Mouse (Mus musculus): ENCODE measurements around the gene Rwdd2a. TPM values are rescaled to one million over a fixed set of nuclear protein-coding genes. Genes with fewer than 3 reads are reported as not detected.

Rwdd2a gene
- 2.4 and 2.5 TPM in 2 replicates for polyA plus RNA-seq (2014; fragmentation: Nextera tagmentation; extraction: Ambion mirVana)

- WGBS: under 1% methylated on average over 59 of the region's 59 CpGs
- peaks cover 3% of the 10 kb centered on the region; the same call in 1 of the 2 replicates for H3K4me1 ChIP-seq (replicated peaks; ENCODE audit: control insufficient read depth, insufficient read depth, low read length)
- DNase-seq (ENCODE audit: low spot score) (peak; percentile 97), ATAC-seq (replicated peaks; ENCODE audit: low FRiP score) (peak; percentile 95)
- H3K4me2 ChIP-seq: peak within 1 kb of the TSS; percentile 100
- H3K27ac ChIP-seq (ENCODE audit: low read depth, low read length): peak within 1 kb of the TSS; percentile 55
- peak within 1 kb of the TSS; percentile 78 for H3K4me3 ChIP-seq (ENCODE audit: low read depth, low read length)
- peak within 1 kb of the TSS; percentile 67 for H3K9ac ChIP-seq (ENCODE audit: low read depth, low read length)
- no peaks in the 10 kb centered on the region for H3K9me3 ChIP-seq (ENCODE audit: control insufficient read depth, low read length)
- H3K36me3 ChIP-seq (ENCODE audit: control insufficient read depth, insufficient read depth, low read length): no peaks in the 10 kb centered on the region
- no peaks in the 10 kb centered on the region for H3K27me3 ChIP-seq (replicated peaks; ENCODE audit: control insufficient read depth, insufficient read depth, low read length)
Observed at GRCm38 (mm10) chr9:86571540-86572135, at the start of gene Rwdd2a, which contains the start of gene Pgm3. Gene Rwdd2a, plus strand, starts transcription at chr9:86571991. Gene Pgm3, minus strand, starts transcription at chr9:86571842.

- Histone ChIP-seq H3K27me3 (replicated peaks; ENCODE audit: control insufficient read depth, insufficient read depth, low read length) (no peaks in the 10 kb centered on the region), H3K36me3 (ENCODE audit: control insufficient read depth, insufficient read depth, low read length) (peaks cover 6% of the 10 kb centered on the region), H3K9ac (ENCODE audit: low read depth, low read length) (no peak overlapping the region), H3K4me3 (ENCODE audit: low read depth, low read length) (no peak overlapping the region), H3K4me1 (replicated peaks; ENCODE audit: control insufficient read depth, insufficient read depth, low read length) (no peaks in the 10 kb centered on the region), H3K9me3 (ENCODE audit: control insufficient read depth, low read length) (no peaks in the 10 kb centered on the region), H3K27ac (ENCODE audit: low read depth, low read length) (no peak overlapping the region), H3K4me2 (no peak overlapping the region)
- ATAC-seq (replicated peaks; ENCODE audit: low FRiP score) (no peak), DNase-seq (ENCODE audit: low spot score) (no peak)
Observed at GRCm38 (mm10) chr9:86522335-86522734, 49.5 kb upstream of the Rwdd2a start.

- no peak for DNase-seq (ENCODE audit: low spot score)
- Histone ChIP-seq H3K27me3 (replicated peaks; ENCODE audit: control insufficient read depth, insufficient read depth, low read length) (no peaks in the 10 kb centered on the region), H3K9ac (ENCODE audit: low read depth, low read length) (no peak overlapping the region), H3K36me3 (ENCODE audit: control insufficient read depth, insufficient read depth, low read length) (peaks cover 7% of the 10 kb centered on the region), H3K27ac (ENCODE audit: low read depth, low read length) (no peak overlapping the region), H3K4me3 (ENCODE audit: low read depth, low read length) (no peak overlapping the region), H3K4me2 (no peak overlapping the region), H3K9me3 (ENCODE audit: control insufficient read depth, low read length) (no peaks in the 10 kb centered on the region), H3K4me1 (replicated peaks; ENCODE audit: control insufficient read depth, insufficient read depth, low read length) (no peaks in the 10 kb centered on the region)
- ATAC-seq (replicated peaks; ENCODE audit: low FRiP score): no peak
- 55% methylated on average over 2 of the region's 2 CpGs for WGBS
Observed at GRCm38 (mm10) chr9:86525600-86525999, 46.2 kb upstream of the Rwdd2a start.

GRCm38 (mm10) chr9:86534071-86534470 is 37.7 kb upstream of the Rwdd2a start:
- Histone ChIP-seq H3K9me3 (ENCODE audit: control insufficient read depth, low read length) (no peaks in the 10 kb centered on the region), H3K9ac (ENCODE audit: low read depth, low read length) (no peak overlapping the region), H3K4me1 (replicated peaks; ENCODE audit: control insufficient read depth, insufficient read depth, low read length) (no peaks in the 10 kb centered on the region), H3K36me3 (ENCODE audit: control insufficient read depth, insufficient read depth, low read length) (no peaks in the 10 kb centered on the region), H3K4me3 (ENCODE audit: low read depth, low read length) (no peak overlapping the region), H3K4me2 (no peak overlapping the region), H3K27ac (ENCODE audit: low read depth, low read length) (no peak overlapping the region), H3K27me3 (replicated peaks; ENCODE audit: control insufficient read depth, insufficient read depth, low read length) (no peaks in the 10 kb centered on the region)
- ATAC-seq (replicated peaks; ENCODE audit: low FRiP score) (no peak), DNase-seq (ENCODE audit: low spot score) (no peak)
- 89% methylated on average over 5 of the region's 5 CpGs for WGBS

GRCm38 (mm10) chr9:86543451-86543850 is 28.3 kb upstream of the Rwdd2a start:
- no peaks in the 10 kb centered on the region for H3K27me3 ChIP-seq (replicated peaks; ENCODE audit: control insufficient read depth, insufficient read depth, low read length)
- H3K9me3 ChIP-seq (ENCODE audit: control insufficient read depth, low read length): no peaks in the 10 kb centered on the region
- H3K4me3 ChIP-seq (ENCODE audit: low read depth, low read length): no peak overlapping the region
- WGBS: 98% methylated on average over 3 of the region's 3 CpGs
- no peak overlapping the region for H3K27ac ChIP-seq (ENCODE audit: low read depth, low read length)
- H3K36me3 ChIP-seq (ENCODE audit: control insufficient read depth, insufficient read depth, low read length): peaks cover 5% of the 10 kb centered on the region
- H3K4me2 ChIP-seq: no peak overlapping the region
- ATAC-seq (replicated peaks; ENCODE audit: low FRiP score) (no peak), DNase-seq (ENCODE audit: low spot score) (no peak)
- H3K9ac ChIP-seq (ENCODE audit: low read depth, low read length): no peak overlapping the region
- no peaks in the 10 kb centered on the region for H3K4me1 ChIP-seq (replicated peaks; ENCODE audit: control insufficient read depth, insufficient read depth, low read length)

- Histone ChIP-seq H3K27ac (ENCODE audit: low read depth, low read length) (no peak overlapping the region), H3K4me2 (no peak overlapping the region), H3K9me3 (ENCODE audit: control insufficient read depth, low read length) (no peaks in the 10 kb centered on the region), H3K9ac (ENCODE audit: low read depth, low read length) (no peak overlapping the region), H3K27me3 (replicated peaks; ENCODE audit: control insufficient read depth, insufficient read depth, low read length) (no peaks in the 10 kb centered on the region), H3K36me3 (ENCODE audit: control insufficient read depth, insufficient read depth, low read length) (peaks cover 5% of the 10 kb centered on the region), H3K4me1 (replicated peaks; ENCODE audit: control insufficient read depth, insufficient read depth, low read length) (no peaks in the 10 kb centered on the region), H3K4me3 (ENCODE audit: low read depth, low read length) (no peak overlapping the region)
- 76% methylated on average over 1 of the region's 1 CpGs for WGBS
- ATAC-seq (replicated peaks; ENCODE audit: low FRiP score) (no peak), DNase-seq (ENCODE audit: low spot score) (no peak)
Observed at GRCm38 (mm10) chr9:86544559-86544958, 27.2 kb upstream of the Rwdd2a start.

- Histone ChIP-seq H3K4me3 (ENCODE audit: low read depth, low read length) (no peak overlapping the region), H3K4me1 (replicated peaks; ENCODE audit: control insufficient read depth, insufficient read depth, low read length) (no peaks in the 10 kb centered on the region), H3K9ac (ENCODE audit: low read depth, low read length) (no peak overlapping the region), H3K9me3 (ENCODE audit: control insufficient read depth, low read length) (no peaks in the 10 kb centered on the region), H3K36me3 (ENCODE audit: control insufficient read depth, insufficient read depth, low read length) (0 out of 2 replicates have a peak, but pooled peaks cover 2% of the 10 kb centered on the region), H3K4me2 (no peak overlapping the region), H3K27me3 (replicated peaks; ENCODE audit: control insufficient read depth, insufficient read depth, low read length) (no peaks in the 10 kb centered on the region), H3K27ac (ENCODE audit: low read depth, low read length) (no peak overlapping the region)
- WGBS: 82% methylated on average over 5 of the region's 5 CpGs
- no peak for DNase-seq (ENCODE audit: low spot score)
- ATAC-seq (replicated peaks; ENCODE audit: low FRiP score): no peak
Observed at GRCm38 (mm10) chr9:86549637-86550162, 22.1 kb upstream of the Rwdd2a start.

- ATAC-seq (replicated peaks; ENCODE audit: low FRiP score) (no peak), DNase-seq (ENCODE audit: low spot score) (no peak)
- Histone ChIP-seq H3K4me1 (replicated peaks; ENCODE audit: control insufficient read depth, insufficient read depth, low read length) (no peaks in the 10 kb centered on the region), H3K4me2 (no peak overlapping the region), H3K9ac (ENCODE audit: low read depth, low read length) (no peak overlapping the region), H3K9me3 (ENCODE audit: control insufficient read depth, low read length) (no peaks in the 10 kb centered on the region), H3K36me3 (ENCODE audit: control insufficient read depth, insufficient read depth, low read length) (0 out of 2 replicates have a peak, but pooled peaks cover 2% of the 10 kb centered on the region), H3K27ac (ENCODE audit: low read depth, low read length) (no peak overlapping the region), H3K27me3 (replicated peaks; ENCODE audit: control insufficient read depth, insufficient read depth, low read length) (no peaks in the 10 kb centered on the region), H3K4me3 (ENCODE audit: low read depth, low read length) (no peak overlapping the region)
- WGBS: 87% methylated on average over 3 of the region's 3 CpGs
Observed at GRCm38 (mm10) chr9:86550717-86551116, 21.1 kb upstream of the Rwdd2a start.

- Histone ChIP-seq H3K4me1 (replicated peaks; ENCODE audit: control insufficient read depth, insufficient read depth, low read length) (no peaks in the 10 kb centered on the region), H3K36me3 (ENCODE audit: control insufficient read depth, insufficient read depth, low read length) (0 out of 2 replicates have a peak, but pooled peaks cover 5% of the 10 kb centered on the region), H3K9me3 (ENCODE audit: control insufficient read depth, low read length) (no peaks in the 10 kb centered on the region), H3K27ac (ENCODE audit: low read depth, low read length) (no peak overlapping the region), H3K27me3 (replicated peaks; ENCODE audit: control insufficient read depth, insufficient read depth, low read length) (no peaks in the 10 kb centered on the region), H3K4me2 (no peak overlapping the region), H3K9ac (ENCODE audit: low read depth, low read length) (no peak overlapping the region), H3K4me3 (ENCODE audit: low read depth, low read length) (no peak overlapping the region)
- ATAC-seq (replicated peaks; ENCODE audit: low FRiP score) (no peak), DNase-seq (ENCODE audit: low spot score) (no peak)
- 88% methylated on average over 9 of the region's 9 CpGs for WGBS
Observed at GRCm38 (mm10) chr9:86553886-86554285, 17.9 kb upstream of the Rwdd2a start.
